In the genomic region with DNA sequence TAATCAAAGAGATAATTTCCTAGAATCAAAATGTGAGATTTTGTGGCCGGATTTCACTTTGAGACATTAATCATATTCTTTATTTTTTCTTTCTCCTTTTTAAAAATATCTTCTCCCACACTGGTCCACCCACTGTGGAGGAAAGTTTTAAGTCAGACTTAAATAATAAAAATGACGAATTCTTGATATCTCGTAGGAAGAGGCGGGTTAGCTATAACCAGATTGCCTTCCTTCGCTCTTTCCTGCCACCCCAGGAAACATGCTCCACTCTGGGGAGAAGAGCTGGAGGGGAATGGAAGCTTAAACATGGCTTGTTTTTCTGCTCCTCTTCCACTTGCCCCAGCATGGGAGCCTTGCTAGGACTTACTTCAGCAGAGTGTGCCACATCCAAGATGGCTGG, we compare ENCODE assay signal across 22 mouse cellular contexts.
A peak's percentile ranks its signal among the peaks of the same experiment; 100 is the strongest.
DNase-seq lines count a peak whose midpoint lies in the region; ATAC-seq lines count a peak whose summit lies in the region.
"Had no signal": no experiment of that assay in that cellular context is flagged by ENCODE, and none has a peak within 500 bp of the region (broad histone marks: within the 10 kb centered on the region; RNA-seq: fewer than 3 reads in every experiment).

No protein-coding gene starts in this region.

- no peak overlapping the region for H3K4me2 ChIP-seq in midbrain, embryonic 13.5 days (replicated peaks)

- 85% methylated on average over 5 of the region's 5 CpGs for WGBS in heart, embryonic 10.5 days
- WGBS in midbrain, embryonic 13.5 days: 93% methylated on average over 5 of the region's 5 CpGs

- 0 out of 2 replicates have a peak, but pooled peaks cover 4% of the 10 kb centered on the region for H3K4me1 ChIP-seq in heart, embryonic 10.5 days
- H3K4me1 ChIP-seq in midbrain, embryonic 13.5 days (replicated peaks): no peaks in the 10 kb centered on the region

- H3K4me3 ChIP-seq in heart, embryonic 10.5 days: no peak overlapping the region
- no peak overlapping the region for H3K4me3 ChIP-seq in midbrain, embryonic 13.5 days (replicated peaks)

- H3K9ac ChIP-seq in midbrain, embryonic 13.5 days (replicated peaks): no peak overlapping the region

- H3K36me3 ChIP-seq in heart, embryonic 10.5 days: peaks cover 12% of the 10 kb centered on the region
- H3K36me3 ChIP-seq in midbrain, embryonic 13.5 days: no peaks in the 10 kb centered on the region
- H3K36me3 ChIP-seq: G1E had no signal

- H3K9me3 ChIP-seq in heart, embryonic 10.5 days: no peaks in the 10 kb centered on the region
- H3K9me3 ChIP-seq in midbrain, embryonic 13.5 days: peaks cover 4% of the 10 kb centered on the region; the same call in 1 of the 2 replicates

- H3K27me3 ChIP-seq in heart, embryonic 10.5 days (ENCODE audit: insufficient read depth, poor library complexity, severe bottlenecking): no peaks in the 10 kb centered on the region
- no peaks in the 10 kb centered on the region for H3K27me3 ChIP-seq in midbrain, embryonic 13.5 days
- H3K27me3 ChIP-seq: CH12.LX had no signal

- peak; percentile 70 for ATAC-seq in frontal cortex, adult (ENCODE audit: low TSS enrichment)
- no peak for ATAC-seq in midbrain, embryonic 13.5 days
- ATAC-seq: activated CD4-positive, CD25-positive, alpha-beta regulatory T cell, adult 4 months; CD4-positive, CD25-positive, alpha-beta regulatory T cell, adult 4 months; Patski had no signal

- no peak for DNase-seq in frontal cortex, adult 2 months (ENCODE audit: extremely low spot score in 1 of 2, low spot score in 1 of 2)
- peak; percentile 39 for DNase-seq in heart, embryonic 10.5 days (ENCODE audit: low spot score)
- no peak for DNase-seq in heart, adult 9 months (ENCODE audit: low spot score in 2 of 2)
- DNase-seq in brain, adult 2 months (ENCODE audit: low read depth, low spot score): peak; percentile 54
- DNase-seq: adrenal gland, adult 2 months; adrenal gland, adult 8-10 months; adrenal gland, postnatal 10 days; adrenal gland, postnatal 14 days; adrenal gland, postnatal 25 days; adrenal gland, postnatal 36 days; B cell, adult 2 months; cerebellum, adult 11 months; cerebellum, adult 11-12 months; cerebellum, adult 18-20 months; cerebellum, adult 2 months had no signal

- no peak overlapping the region for H3K27ac ChIP-seq in heart, embryonic 10.5 days
- no peak overlapping the region for H3K27ac ChIP-seq in midbrain, embryonic 13.5 days

Comparison
In these comparisons a context has a peak if more than half of its experiments do, and no peak if none do; other contexts are left out.
1. DNase-seq: peak in heart, embryonic 10.5 days (single experiment) and brain, adult 2 months (single experiment); none in frontal cortex, adult 2 months (0 of 2) and heart, adult 9 months (0 of 2).